Mouse (Mus musculus) liver, embryonic 11.5 days (tissue): ENCODE data around the gene Olfr248. TPM values are rescaled to one million over a fixed set of nuclear protein-coding genes. Genes with fewer than 3 reads are reported as not detected.
A peak's percentile ranks its signal among the peaks of the same experiment; 100 is the strongest.
"Not testable (repeated sequence)": the region's sequence is repeated elsewhere in the genome, so short reads cannot be mapped to it uniquely, and the experiment has no call there.

ENCODE experiments used
- ATAC-seq: fragments of 200-750 bp; cut with Nextera tagmentation; replicated peaks from 2 replicates; pipeline ENCODE4 v1.8.0; 2017; ENCODE audit warnings: moderate number of reproducible peaks, mild to moderate bottlenecking, moderate TSS enrichment, moderate library complexity; ENCODE audit not compliant: low FRiP score
- DNase-seq: peaks from one replicate; pipeline ENCODE4 v3.0.0-alpha.2; 2017; ENCODE audit warnings: low spot score
- H3K27ac ChIP-seq: fragments of 300-500 bp; sonication (generic); 2 replicates; pipeline ENCODE4 v1.5.1; 2014; ENCODE audit warnings: mild to moderate bottlenecking, low read depth, low read length, control low read depth
- H3K27me3 ChIP-seq: fragments of 300-500 bp; sonication (generic); replicated peaks from 2 replicates; pipeline ENCODE4 v1.6.1; 2014; ENCODE audit warnings: low read length, mixed read lengths; ENCODE audit not compliant: control insufficient read depth, insufficient read depth
- H3K36me3 ChIP-seq: fragments of 300-500 bp; sonication (generic); 2 replicates; pipeline ENCODE4 v1.6.1; 2014; ENCODE audit warnings: mild to moderate bottlenecking, low read length, moderate library complexity, mixed read lengths; ENCODE audit not compliant: control insufficient read depth, insufficient read depth
- H3K4me1 ChIP-seq: fragments of 300-500 bp; sonication (generic); replicated peaks from 2 replicates; pipeline ENCODE4 v1.6.1; 2014; ENCODE audit warnings: low read length, mixed read lengths; ENCODE audit not compliant: control insufficient read depth, insufficient read depth
- H3K4me2 ChIP-seq: fragments of 300-500 bp; sonication (generic); 2 replicates; pipeline ENCODE4 v1.6.1; 2014; ENCODE audit warnings: mild to moderate bottlenecking, control low read depth, moderate library complexity
- H3K4me3 ChIP-seq: fragments of 300-500 bp; sonication (generic); 2 replicates; pipeline ENCODE4 v1.5.1; 2014; ENCODE audit warnings: low read depth, low read length, control low read depth
- H3K9ac ChIP-seq: fragments of 300-500 bp; sonication (generic); 2 replicates; pipeline ENCODE4 v1.6.1; 2014; ENCODE audit warnings: low read depth, low read length, control low read depth
- H3K9me3 ChIP-seq: fragments of 300-500 bp; sonication (generic); 2 replicates; pipeline ENCODE4 v1.6.1; 2016; ENCODE audit warnings: low read length, inconsistent platforms, mixed read lengths; ENCODE audit not compliant: control insufficient read depth
- WGBS: fragments of 180-500 bp; shearing (Covaris S2); extraction: QIAGEN DNeasy Blood & Tissue Kit; methylation state at CpG from one replicate; pipeline ENCODE4 v1.1.7; 2014; 5-methylcytosine and 5-hydroxymethylcytosine counted together
- polyA plus RNA-seq: library from polyadenylated mRNA; unstranded; fragments of >200 nt; fragmentation: Nextera tagmentation; extraction: Ambion mirVana; gene quantifications from 2 replicates; pipeline ENCODE4 v1.2.1, GENCODE M21; 2014

Olfr248 gene
- polyA plus RNA-seq, result not detected in 2 replicates

DNA sequence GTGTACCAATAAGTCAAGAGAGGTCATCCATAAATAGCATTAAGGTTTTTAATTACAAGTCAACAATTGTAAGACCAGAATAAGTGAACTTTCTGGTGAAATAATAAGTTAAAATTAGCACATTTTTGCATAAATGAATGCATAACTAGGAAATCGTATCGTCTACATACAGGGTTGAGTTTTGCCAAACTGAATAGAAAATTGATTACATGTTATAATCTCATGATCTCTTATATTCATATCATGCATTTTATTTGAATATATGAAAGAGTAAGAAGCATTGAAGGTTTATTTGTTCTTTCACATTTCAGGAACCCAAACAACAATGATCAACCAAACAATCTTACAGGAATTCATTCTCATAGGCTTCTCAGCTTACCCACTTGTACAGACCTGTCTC lies at the start of gene Olfr248:
Gene Olfr248 (plus strand): TSS at position 301 of the 400 bp plus-strand sequence.
- ATAC-seq, result no peak
- no peak within 1 kb of the TSS for H3K4me3 ChIP-seq
- no peak within 1 kb of the TSS for H3K4me2 ChIP-seq
- H3K9ac ChIP-seq, result no peak within 1 kb of the TSS
- H3K4me1 ChIP-seq, result no peaks in the 10 kb centered on the region
- no peak for DNase-seq
- 86% methylated on average over 2 of the region's 2 CpGs for WGBS
- H3K27ac ChIP-seq, result no peak within 1 kb of the TSS
- no peaks in the 10 kb centered on the region for H3K36me3 ChIP-seq
- H3K27me3 ChIP-seq, result no peaks in the 10 kb centered on the region
- H3K9me3 ChIP-seq, result no peaks in the 10 kb centered on the region

GRCm38 (mm10) chr1:174353636-174354035 lies 37.2 kb upstream of the Olfr248 start:
- H3K27ac ChIP-seq, ATAC-seq, H3K4me3 ChIP-seq, H3K27me3 ChIP-seq, DNase-seq, H3K36me3 ChIP-seq, H3K9me3 ChIP-seq, H3K4me1 ChIP-seq, H3K9ac ChIP-seq, H3K4me2 ChIP-seq: not testable (repeated sequence)
- 52% methylated on average over 1 of the region's 1 CpGs for WGBS

DNA sequence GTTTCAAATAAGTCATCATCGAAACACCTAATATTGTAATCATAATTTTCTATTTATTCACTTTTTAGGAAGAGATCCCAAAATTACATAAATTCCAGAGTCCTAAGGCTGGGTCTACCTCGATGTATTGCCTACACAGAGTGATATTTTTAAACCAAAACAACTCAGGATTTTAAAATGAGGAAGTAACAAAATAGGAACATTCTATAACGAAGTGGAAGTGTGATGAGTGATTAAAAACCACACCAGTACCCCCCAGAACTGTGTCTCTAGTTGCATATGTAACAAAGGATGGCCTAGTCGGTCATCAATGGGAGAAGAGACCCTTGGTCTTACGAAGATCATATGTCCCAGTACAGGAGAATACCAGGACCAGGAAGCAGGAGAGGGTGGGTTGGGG lies 36.2 kb upstream of the Olfr248 start:
- H3K4me1 ChIP-seq, result no peaks in the 10 kb centered on the region
- H3K4me2 ChIP-seq, result no peak overlapping the region
- no peaks in the 10 kb centered on the region for H3K27me3 ChIP-seq
- no peak overlapping the region for H3K27ac ChIP-seq
- no peaks in the 10 kb centered on the region for H3K9me3 ChIP-seq
- DNase-seq (no peak), ATAC-seq (no peak; the same call in 1 of the 2 replicates)
- WGBS, result 52% methylated on average over 5 of the region's 5 CpGs
- H3K9ac ChIP-seq, result no peak overlapping the region
- no peak overlapping the region for H3K4me3 ChIP-seq
- H3K36me3 ChIP-seq, result no peaks in the 10 kb centered on the region

DNA sequence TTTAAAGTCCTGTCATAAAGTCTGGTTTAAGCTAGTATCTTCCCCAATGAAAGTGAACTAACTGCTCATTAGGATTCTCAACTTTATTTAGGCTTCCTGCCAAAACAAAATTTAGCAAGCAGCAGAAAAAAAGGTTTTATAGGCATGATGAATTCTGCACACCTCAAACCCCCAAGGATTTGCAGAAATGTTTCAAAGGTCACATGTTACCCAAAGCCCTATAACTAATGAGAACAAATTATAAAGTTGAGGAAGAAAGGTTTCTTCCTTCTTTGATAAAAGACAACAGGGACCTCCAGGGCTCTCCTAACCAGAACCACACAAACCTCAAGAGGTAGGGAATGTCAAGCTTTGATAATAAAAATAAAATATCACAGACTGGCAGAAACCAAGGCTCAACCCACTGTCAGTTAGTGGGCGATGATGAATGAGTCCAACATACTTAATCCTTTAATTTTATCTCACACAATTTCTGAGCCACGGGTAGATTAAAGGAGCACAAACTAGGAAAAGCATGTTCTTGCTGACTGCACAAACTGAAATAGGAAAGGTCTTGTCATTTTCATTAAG lies 25.9 kb upstream of the Olfr248 start, which contains the start of gene Olfr417:
Gene Olfr417 (plus strand): TSS at position 241 of the 570 bp plus-strand sequence.
- Histone ChIP-seq H3K27ac (no peak within 1 kb of the TSS), H3K36me3 (no peaks in the 10 kb centered on the region), H3K27me3 (no peaks in the 10 kb centered on the region), H3K4me1 (no peaks in the 10 kb centered on the region), H3K9me3 (no peaks in the 10 kb centered on the region), H3K9ac (no peak within 1 kb of the TSS), H3K4me2 (no peak within 1 kb of the TSS), H3K4me3 (no peak within 1 kb of the TSS)
- 43% methylated on average over 2 of the region's 2 CpGs for WGBS
- no peak; the same call in 1 of the 2 replicates for ATAC-seq
- DNase-seq, result no peak

DNA sequence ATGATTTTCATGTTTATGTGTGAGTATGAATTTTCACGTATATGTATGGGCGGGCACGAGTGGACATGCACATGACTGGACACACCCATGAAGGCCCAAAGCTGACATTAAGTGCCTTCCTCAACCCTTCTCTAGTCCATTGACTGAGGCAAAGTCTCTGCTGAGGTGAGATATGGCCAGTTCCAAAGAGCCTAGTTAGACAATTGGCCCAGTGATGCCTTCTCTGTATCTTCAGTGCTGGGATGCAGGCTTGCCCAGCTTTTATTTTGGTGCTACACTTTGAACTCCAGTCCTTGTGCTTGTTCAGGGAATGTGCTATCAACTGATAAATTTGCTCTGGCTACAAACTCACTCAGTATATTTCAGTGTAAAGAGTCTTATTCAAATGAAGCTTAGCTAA lies 17.0 kb upstream of the Olfr248 start:
- DNase-seq (no peak), ATAC-seq (no peak)
- no peak overlapping the region for H3K27ac ChIP-seq
- H3K4me1 ChIP-seq, result no peaks in the 10 kb centered on the region
- H3K27me3 ChIP-seq, result no peaks in the 10 kb centered on the region
- no peaks in the 10 kb centered on the region for H3K9me3 ChIP-seq
- WGBS, result 87% methylated on average over 3 of the region's 3 CpGs
- no peaks in the 10 kb centered on the region for H3K36me3 ChIP-seq
- no peak overlapping the region for H3K4me3 ChIP-seq
- H3K4me2 ChIP-seq, result no peak overlapping the region
- H3K9ac ChIP-seq, result no peak overlapping the region

GRCm38 (mm10) chr1:174422959-174423358 lies 32.1 kb downstream of the Olfr248 start:
- Histone ChIP-seq H3K27me3 (no peaks in the 10 kb centered on the region), H3K4me3 (no peak overlapping the region), H3K36me3 (no peaks in the 10 kb centered on the region), H3K27ac (no peak overlapping the region), H3K4me1 (0 out of 2 replicates have a peak, but pooled peaks cover 3% of the 10 kb centered on the region), H3K4me2 (no peak overlapping the region), H3K9me3 (no peaks in the 10 kb centered on the region), H3K9ac (no peak overlapping the region)
- DNase-seq (no peak), ATAC-seq (peak; percentile 64)
- 66% methylated on average over 4 of the region's 4 CpGs for WGBS

GRCm38 (mm10) chr1:174423764-174424163 lies 32.9 kb downstream of the Olfr248 start, which contains the start of gene Olfr414:
Gene Olfr414, plus strand, starts transcription at chr1:174424064.
- no peak for ATAC-seq
- no peaks in the 10 kb centered on the region for H3K27me3 ChIP-seq
- no peak within 1 kb of the TSS for H3K27ac ChIP-seq
- 0 out of 2 replicates have a peak, but pooled peaks cover 3% of the 10 kb centered on the region for H3K4me1 ChIP-seq
- no peak within 1 kb of the TSS for H3K4me3 ChIP-seq
- H3K9ac ChIP-seq, result no peak within 1 kb of the TSS
- no peak for DNase-seq
- H3K36me3 ChIP-seq, result no peaks in the 10 kb centered on the region
- WGBS, result 67% methylated on average over 1 of the region's 1 CpGs
- H3K4me2 ChIP-seq, result no peak within 1 kb of the TSS
- no peaks in the 10 kb centered on the region for H3K9me3 ChIP-seq

- H3K4me3 ChIP-seq, result no peak overlapping the region
- no peak overlapping the region for H3K4me2 ChIP-seq
- H3K4me1 ChIP-seq, result 0 out of 2 replicates have a peak, but pooled peaks cover 3% of the 10 kb centered on the region
- H3K27ac ChIP-seq, result no peak overlapping the region
- H3K9ac ChIP-seq, result no peak overlapping the region
- H3K27me3 ChIP-seq, result no peaks in the 10 kb centered on the region
- WGBS, result 34% methylated on average over 3 of the region's 3 CpGs
- no peaks in the 10 kb centered on the region for H3K9me3 ChIP-seq
- ATAC-seq (peak; percentile 84), DNase-seq (no peak)
- H3K36me3 ChIP-seq, result no peaks in the 10 kb centered on the region
Observed at GRCm38 (mm10) chr1:174426180-174426986, 35.5 kb downstream of the Olfr248 start.
